Mouse (Mus musculus): ENCODE measurements at regions not wholly inside any gene's neighbourhood (a gene's known extent, or its start where the extent isn't known, plus 50 kb on each side); places are given as distances from the start of the nearest gene placed in this dataset.

DNA sequence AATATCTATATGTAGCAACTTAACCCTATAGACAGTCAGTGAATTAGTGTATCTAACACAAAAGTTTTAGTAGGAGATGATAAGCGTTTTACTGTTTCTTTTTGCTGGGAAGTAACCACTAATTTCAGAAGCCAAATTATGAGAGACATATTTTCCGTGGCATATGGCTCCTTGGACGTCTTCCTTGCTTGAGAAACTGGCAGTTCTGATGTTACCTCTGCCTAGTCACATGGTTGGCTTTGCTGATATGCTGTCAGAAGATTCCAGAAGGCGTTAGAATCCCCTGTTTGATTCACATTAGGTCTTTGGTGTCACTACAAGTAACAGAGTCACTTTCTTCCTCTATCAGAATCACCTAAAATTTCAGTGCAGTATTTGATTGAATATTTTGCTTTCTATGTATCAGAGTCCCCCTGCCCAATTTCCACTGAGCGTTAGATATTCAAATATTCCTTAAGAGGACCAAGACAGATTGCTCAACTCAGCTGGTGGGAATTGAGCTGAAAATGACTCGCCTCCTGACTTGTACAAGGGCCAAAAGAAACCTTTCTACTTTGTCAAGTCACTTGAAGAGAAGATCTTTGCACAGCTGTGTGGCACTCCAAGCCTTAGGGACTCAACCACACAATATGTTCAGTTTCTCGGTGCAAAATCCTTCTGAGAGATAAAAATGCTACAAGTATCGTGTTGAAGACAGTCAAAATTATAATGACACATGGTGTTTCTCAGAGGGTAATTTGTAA lies 178.2 kb upstream of the Syt1 start:
- TF ChIP-seq CTCF (IDR thresholded peaks at IDR 0.05; ENCODE audit: borderline replicate concordance, insufficient read depth, low read length) (no peak), POLR2A (IDR thresholded peaks at IDR 0.05; ENCODE audit: low read depth, low read length) (no peak)

Data from embryonic fibroblast, embryonic 13.5 days (primary cell).